Mouse (Mus musculus) lung, adult 2 months (tissue): ENCODE data around the gene Irf3.

Experiments used
- CTCF ChIP-seq: fragments of 200-500 bp; IDR thresholded peaks from 2 replicates; pipeline ENCODE4 v1.5.1; 2011; ENCODE audit warnings: mild to moderate bottlenecking, low read length, control low read depth; ENCODE audit not compliant: insufficient read depth
- POLR2A ChIP-seq: fragments of 200-500 bp; IDR thresholded peaks from 2 replicates; pipeline ENCODE4 v1.6.1; 2011; ENCODE audit warnings: low read depth, mild to moderate bottlenecking, control low read depth, low read length, borderline replicate concordance; ENCODE audit errors: extremely low read depth

GRCm38 (mm10) chr7:45025601-45026220 is 28.3 kb downstream of the Irf3 start:
- TF ChIP-seq CTCF (no peak), POLR2A (no peak)
